8 mouse cellular contexts compared by ENCODE assay signal in genomic region chr13:28663459-28663858, GRCm38 (mm10).
A peak's percentile ranks its signal among the peaks of the same experiment; 100 is the strongest.
DNase-seq lines count a peak whose midpoint lies in the region; ATAC-seq lines count a peak whose summit lies in the region.

No protein-coding gene starts in this region.

- DNase-seq in cerebellum, postnatal 10 days = peak; percentile 92
- DNase-seq in cerebellum, adult 8-10 months = no peak
- DNase-seq in adrenal gland, adult 8-10 months = peak; percentile 20
- peak; percentile 29 to 36 for DNase-seq in heart, postnatal 14 days
- no peak for DNase-seq in limb, embryonic 11.5 days (ENCODE audit: low spot score)
- DNase-seq in layer of hippocampus, postnatal 25 days (ENCODE audit: extremely low spot score in 1 of 2, low spot score in 1 of 2) = no peak
- DNase-seq in spleen, postnatal 4 days (ENCODE audit: low spot score in 2 of 2) = no peak
- no peak for DNase-seq in thymus, adult 18-20 months

- H3K4me3 ChIP-seq in limb, embryonic 11.5 days (ENCODE audit: low read depth, low read length) = no peak overlapping the region

- no peaks in the 10 kb centered on the region for H3K9me3 ChIP-seq in limb, embryonic 11.5 days (ENCODE audit: control insufficient read depth, low read length)

- 7% methylated on average over 5 of the region's 5 CpGs for WGBS in limb, embryonic 11.5 days

- ATAC-seq in limb, embryonic 11.5 days (ENCODE audit: insufficient number of reproducible peaks, low FRiP score, low TSS enrichment, low read depth) = 0 out of 2 replicates have a peak, but pooled peaks have one; percentile 31

- no peak overlapping the region for H3K27ac ChIP-seq in limb, embryonic 11.5 days (replicated peaks; ENCODE audit: low read depth, low read length)

- H3K4me2 ChIP-seq in limb, embryonic 11.5 days (ENCODE audit: low read depth, severe bottlenecking) = no peak overlapping the region

- intact Hi-C loops in heart, postnatal 14 days (cut with DNase I) = no loop called here

- no peak overlapping the region for H3K9ac ChIP-seq in limb, embryonic 11.5 days (ENCODE audit: low read length)

- no peaks in the 10 kb centered on the region for H3K27me3 ChIP-seq in limb, embryonic 11.5 days (ENCODE audit: control insufficient read depth, insufficient read depth, low read length)

- peaks cover 19% of the 10 kb centered on the region; the same call in 1 of the 2 replicates for H3K4me1 ChIP-seq in limb, embryonic 11.5 days (ENCODE audit: control insufficient read depth, insufficient read depth, low read length)

- no peaks in the 10 kb centered on the region for H3K36me3 ChIP-seq in limb, embryonic 11.5 days (ENCODE audit: control insufficient read depth, insufficient read depth, low read length)

Comparison
In these comparisons a context has a peak if more than half of its experiments do, and no peak if none do; other contexts are left out.
1. DNase-seq: peak in cerebellum, postnatal 10 days (2 of 2), adrenal gland, adult 8-10 months (single experiment) and heart, postnatal 14 days (2 of 2); none in cerebellum, adult 8-10 months (single experiment), limb, embryonic 11.5 days (single experiment), layer of hippocampus, postnatal 25 days (0 of 2), spleen, postnatal 4 days (0 of 2) and thymus, adult 18-20 months (0 of 2).